Mouse (Mus musculus) telencephalon, adult 2 months (tissue): ENCODE measurements at regions not wholly inside any gene's neighbourhood (a gene's known extent, or its start where the extent isn't known, plus 50 kb on each side); places are given as distances from the start of the nearest gene placed in this dataset.
"Not testable (repeated sequence)": the region's sequence is repeated elsewhere in the genome, so short reads cannot be mapped to it uniquely, and the experiment has no call there.

Experiments used
- DNase-seq: peaks from one replicate; pipeline ENCODE4 v3.0.0-alpha.2; 2011; ENCODE audit warnings: low read depth, low spot score

DNA sequence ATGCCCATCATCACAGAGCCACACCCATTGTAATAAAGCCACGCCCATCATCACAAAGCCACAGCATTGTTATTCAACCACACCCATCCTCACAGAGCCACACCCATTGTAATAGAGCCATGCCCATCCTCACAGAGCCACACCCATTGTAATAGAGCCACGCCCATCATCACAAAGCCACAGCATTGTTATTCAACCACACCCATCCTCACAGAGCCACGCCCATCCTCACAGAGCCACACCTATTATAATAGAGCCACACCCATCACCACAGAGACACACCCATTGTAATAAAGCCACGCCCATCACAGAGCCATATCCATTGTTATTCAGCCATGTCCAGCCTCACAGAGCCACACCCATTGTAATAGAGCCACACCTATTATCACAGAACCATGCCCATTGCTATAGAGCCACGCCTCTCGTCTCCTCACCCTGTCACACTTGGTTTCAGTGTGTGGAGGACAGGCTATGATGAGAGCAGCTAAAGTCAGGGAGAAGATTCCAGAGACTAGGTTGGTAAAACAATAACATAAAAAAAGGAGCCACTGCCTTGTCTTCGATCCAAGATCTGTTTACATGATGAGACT, 85.6 kb downstream of the Gxylt1 start:
- DNase-seq = no peak

DNA sequence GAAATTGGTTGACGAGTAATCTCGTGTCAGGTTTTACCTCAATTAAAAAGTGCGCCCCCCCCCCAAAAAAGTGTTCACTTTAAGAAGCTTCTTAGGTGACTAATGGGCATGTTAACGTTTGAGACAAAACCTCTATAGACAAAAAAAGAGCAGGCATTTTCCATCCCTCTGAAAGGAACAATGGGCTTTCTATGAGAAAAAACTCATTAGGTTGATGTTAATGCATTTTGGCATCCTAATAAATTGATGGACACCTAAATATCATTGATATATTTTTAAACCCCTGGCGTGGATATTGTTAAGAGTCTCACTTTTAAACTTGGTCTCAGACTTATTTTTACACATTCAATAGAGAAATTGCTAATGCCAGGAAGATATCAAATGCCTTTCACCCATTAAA, 98.8 kb downstream of the Gxylt1 start:
- DNase-seq = no peak

DNA sequence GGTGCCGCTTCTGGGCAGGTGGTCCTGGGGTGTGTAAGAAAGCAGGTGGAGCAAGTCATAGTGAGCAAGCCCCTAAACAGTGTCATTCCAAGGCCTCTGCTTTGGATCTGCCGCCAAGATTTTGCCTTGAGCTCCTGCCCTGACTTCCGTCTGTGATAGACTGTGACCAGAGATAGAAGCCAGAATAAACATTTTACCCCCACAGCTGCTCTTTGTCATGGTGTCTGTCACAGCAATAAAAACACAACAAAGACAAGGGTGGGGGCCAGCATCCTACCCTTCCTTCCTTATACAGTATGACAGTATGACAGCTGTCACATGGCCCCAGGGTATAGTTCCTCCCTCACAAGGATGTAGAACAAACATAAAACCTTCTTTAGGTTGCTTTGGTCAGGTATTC, 106.2 kb downstream of the Gxylt1 start:
- no peak for DNase-seq

DNA sequence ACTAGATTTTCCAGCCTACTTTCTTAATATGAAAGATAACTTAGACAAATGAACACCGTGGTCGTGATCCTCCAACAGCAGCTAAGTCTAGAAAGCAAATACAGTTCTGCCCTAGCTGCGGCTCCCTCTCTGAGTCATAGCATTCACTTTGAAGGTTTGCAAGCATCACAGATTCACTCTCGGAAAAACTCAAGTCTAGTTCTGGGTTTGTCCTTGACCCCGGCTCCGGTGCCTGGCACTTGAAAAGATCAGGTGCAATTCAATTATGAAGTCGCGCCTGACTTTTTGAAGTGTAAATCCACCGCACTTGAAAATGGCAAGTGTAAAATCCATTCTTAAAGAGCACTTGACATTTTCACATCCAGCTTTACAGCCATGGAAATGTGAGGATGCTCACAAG, 107.5 kb downstream of the Gxylt1 start:
- no peak for DNase-seq

DNA sequence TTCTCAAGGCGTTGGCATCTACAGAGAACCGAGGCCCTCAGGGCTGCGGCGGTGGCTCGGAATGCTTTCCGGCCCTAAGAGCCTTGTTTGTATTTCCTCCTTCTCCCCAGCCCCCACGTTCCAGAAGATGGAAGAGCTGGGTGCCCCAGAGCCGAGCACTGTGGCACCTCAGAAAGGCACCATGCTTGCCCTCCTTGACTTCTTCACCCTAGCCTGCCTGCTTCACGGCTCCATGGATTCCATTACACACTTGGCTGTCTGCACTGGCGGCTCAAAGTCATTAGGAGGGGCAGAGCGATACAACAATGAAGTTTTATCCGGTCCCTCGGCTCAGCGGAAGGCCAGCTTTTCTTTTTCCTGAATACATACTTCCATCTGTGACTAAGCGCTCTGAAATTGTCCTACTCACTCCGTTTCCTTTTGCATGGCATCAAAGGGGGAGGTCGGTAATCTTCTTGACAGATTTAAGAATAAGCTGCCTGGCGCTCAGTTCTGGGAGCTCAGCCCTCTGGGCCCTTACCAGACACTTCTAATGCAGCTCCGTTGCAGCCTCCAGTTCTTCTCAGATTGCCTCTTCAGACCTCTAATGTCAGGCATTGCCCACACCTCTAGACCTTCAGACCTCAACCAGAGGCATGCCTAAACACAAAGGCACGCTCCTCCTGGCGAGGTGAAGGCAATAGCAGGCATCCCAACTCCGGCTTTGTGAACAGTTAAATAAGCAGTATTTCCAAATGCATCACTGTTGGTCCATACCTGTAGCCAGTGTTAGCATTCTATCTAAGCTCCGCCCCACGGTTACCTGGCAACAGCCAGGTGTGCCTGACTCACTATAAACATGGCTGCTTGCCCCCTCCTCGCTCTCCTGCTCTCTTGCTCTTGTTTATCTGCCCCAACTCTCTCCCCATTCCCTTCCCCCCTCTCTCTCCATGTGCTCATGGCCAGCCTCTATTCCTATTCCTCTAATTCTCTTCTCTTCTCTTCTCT, 112.8 kb downstream of the Gxylt1 start:
- no peak for DNase-seq

DNA sequence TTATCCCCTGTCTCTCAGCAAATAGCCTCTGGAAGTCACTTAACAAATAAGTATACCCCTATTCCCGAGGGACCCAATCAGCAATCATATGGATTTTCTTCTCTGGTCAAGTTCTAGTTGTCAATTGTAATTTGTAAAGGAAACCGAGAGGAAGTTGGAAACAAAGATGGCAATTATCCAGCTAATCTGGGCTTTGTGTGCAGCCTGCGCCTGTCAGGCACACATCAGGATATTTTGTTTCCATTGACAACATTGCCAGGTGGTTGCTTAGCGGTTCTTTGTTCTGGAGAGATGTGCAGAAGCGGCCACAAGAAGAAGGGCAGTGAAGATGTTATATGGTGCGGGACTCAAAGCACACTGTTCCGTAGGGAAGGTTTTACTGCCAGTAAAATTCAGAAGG, 113.7 kb downstream of the Gxylt1 start:
- DNase-seq = no peak

DNA sequence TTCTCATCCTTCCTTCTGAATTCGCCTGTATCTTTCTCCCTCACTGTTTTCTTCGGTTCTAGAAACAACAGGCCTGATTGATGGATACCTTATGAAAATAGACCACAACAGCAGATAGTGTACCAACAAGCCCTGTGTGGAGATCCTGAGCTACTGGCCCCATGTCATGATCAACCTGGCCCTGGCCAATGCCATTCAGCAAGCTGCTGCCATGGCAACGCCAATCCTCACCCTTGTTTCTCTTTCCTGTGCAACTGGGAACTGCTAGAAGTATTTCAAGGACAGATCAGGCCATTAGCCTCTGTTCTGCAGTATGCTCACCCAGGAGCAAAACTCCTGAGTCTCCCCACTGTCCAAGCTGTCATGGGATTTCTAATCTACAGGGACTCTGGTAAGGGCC, 119.2 kb downstream of the Gxylt1 start:
- DNase-seq = no peak

DNA sequence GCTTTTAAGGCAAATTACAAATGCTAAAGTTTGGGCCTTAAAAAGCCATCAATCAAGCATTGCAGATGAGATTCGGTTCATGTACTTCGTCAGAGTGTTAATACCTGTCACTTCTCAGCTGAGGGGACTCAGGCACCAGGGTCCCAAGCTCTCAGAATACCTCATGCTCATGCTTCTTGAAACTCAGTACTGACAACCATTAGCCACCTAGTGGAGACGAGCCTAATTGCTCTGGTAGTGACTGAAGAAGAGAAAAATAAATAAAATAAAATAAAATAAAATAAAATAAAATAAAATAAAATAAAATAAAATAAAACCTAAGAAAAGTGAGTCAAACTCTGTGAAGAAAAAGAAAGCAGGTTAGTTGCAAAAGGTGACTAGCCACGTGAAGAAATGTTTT, 121.0 kb downstream of the Gxylt1 start:
- DNase-seq = no peak

DNA sequence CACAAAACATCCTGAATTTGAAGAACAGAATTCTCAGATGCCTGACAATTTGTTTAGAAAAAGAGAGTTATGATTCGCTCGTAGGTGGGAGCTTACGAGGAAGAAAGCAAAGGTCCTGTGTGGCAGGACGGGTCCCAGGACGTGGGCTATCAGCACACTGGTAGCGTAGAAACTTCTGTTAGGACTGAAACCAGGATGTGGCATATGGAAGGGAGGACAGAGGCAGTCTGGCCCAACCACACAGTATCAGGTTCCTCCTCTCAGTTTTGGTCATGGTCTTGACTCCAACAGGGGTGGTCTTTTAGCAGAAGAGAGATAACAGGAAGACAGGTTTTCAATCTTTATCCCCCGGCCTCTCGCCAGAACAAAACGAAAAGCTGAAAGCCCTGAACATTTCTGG, 130.1 kb downstream of the Gxylt1 start:
- no peak for DNase-seq

DNA sequence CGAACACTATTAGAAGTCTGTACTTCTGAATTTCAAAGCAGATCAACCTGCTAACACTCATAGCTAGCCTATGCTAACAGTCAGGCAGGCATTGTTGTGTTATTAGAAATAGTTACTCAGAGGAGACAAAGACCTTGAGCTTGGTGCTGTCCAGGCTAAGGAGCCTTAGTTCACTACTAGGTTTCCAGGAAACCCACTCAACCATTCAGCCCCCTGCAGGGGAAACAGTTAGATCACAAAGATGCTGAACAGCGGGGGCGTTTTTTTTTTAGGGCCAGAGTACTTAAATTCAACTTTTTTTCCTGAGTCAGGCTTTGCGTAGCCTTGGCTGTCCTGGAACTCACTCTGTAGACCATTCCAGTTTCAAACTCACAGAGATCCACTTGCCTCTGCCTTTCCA, 130.7 kb downstream of the Gxylt1 start:
- no peak for DNase-seq

DNA sequence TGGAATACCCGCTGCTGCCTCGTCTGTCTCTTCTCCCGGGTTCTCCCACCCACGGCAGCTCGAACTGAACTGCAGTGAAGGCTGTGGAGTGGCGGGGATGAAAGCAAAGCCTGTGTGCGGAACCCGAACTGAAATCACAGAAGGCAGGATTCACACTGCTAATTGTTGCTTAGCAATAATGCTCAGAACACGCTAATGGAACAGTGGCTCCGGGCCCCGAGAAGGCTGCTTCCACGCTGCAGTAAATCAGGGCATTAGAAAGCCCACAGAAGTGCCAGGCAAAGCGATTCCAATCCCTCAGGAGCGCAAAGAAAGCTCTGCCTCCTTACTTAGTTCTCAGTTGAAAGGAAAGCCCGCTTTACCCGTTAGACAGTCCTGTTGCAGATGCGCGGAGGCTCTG, 141.6 kb downstream of the Gxylt1 start:
- DNase-seq = peak; percentile 50

DNA sequence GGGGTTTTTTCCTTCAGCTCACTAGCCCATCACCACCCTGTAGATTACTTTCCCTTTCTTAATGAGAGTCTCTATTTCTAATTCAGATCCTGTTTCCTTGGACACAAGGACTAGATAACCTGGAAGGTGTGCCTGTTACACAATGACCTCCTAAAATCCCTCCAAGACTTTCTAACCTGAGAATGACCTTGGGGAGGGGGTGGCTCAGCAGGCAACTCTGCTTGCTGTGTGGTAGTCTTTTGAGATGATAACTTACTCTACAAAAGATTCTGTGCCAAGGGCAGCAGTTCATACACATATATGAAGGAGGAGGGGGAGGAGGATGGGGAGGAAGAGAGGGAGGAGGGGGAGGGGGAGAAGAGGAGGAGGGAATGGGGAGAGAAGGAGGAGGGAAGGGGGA, 143.9 kb downstream of the Gxylt1 start:
- no peak for DNase-seq

DNA sequence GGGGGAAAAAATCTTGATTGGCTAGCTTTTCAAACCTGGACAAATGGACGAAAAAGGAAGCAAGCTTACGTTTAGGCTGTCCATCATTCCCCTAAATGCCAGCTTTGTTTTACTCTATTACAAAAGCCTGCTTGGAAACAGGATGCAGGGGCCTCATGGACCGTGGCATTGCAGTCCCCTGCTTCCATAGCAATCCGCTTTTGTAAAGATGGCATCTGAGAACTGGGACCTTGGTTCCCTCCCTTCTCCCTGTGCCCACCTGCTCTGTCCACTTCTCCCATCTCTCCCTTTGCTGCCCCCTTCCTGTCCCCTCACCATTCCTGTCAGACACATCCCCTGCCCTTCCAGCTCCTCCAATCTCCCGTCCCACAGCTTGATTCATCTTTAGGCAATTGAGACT, 149.7 kb downstream of the Gxylt1 start:
- DNase-seq = no peak

DNA sequence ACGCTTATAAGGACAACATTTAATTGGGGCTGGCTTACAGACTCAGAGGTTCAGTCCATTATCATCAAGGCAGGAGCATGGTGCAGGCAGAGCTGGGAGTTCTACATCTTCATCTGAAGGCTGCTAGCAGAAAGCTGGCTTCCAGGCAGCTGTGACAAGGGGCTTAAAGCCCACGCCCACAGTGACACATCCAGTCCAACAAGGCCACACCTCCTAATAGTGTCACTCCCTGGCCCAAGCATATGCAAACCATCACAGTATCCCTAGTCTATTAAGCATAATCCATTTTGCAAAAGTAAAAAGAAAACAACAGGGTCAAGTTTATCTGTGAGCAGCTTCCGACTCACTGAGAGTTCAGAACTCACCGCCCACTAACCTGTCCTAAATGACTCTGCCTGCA, 153.8 kb downstream of the Gxylt1 start:
- DNase-seq = no peak

DNA sequence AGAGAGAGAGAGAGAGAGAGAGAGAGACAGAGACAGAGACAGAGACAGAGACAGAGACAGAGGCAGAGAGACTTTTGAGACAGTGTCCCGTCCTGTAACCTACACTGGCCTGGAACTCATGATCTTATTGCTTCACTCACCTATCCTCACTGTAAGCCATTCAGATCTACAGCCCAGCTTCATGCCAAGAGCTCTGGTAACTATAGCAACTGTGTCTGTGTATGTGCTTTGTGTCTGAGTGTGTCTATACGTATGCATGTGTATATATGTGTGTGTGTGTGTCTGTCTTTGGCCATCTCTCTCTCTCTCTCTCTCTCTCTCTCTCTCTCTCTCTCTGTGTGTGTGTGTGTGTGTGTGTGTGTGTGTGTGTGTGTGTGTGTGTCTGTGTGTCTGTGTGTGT, 157.2 kb downstream of the Gxylt1 start:
- DNase-seq = not testable (repeated sequence)

DNA sequence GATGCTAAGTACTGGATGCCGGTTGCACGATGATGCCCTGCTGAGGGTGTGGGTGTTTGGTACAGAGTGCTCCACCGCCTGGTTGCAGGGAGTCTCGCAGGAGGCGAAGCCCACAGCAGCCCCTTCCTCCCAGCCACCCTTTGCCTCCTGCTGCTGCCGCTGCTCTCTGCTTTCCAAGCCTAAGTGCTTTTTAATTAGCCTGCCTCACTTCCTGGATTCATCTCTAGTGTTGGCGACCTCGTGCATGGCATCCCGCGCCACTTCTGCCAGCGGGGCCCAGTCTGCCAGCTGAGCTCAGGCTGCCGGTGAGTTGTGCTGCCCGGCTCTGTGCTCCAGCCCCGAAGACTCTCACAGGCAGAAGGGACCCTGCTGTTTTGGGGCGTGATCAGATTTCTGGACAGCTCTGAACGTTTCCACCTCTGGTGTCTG, 159.3 kb downstream of the Gxylt1 start:
- DNase-seq = no peak

DNA sequence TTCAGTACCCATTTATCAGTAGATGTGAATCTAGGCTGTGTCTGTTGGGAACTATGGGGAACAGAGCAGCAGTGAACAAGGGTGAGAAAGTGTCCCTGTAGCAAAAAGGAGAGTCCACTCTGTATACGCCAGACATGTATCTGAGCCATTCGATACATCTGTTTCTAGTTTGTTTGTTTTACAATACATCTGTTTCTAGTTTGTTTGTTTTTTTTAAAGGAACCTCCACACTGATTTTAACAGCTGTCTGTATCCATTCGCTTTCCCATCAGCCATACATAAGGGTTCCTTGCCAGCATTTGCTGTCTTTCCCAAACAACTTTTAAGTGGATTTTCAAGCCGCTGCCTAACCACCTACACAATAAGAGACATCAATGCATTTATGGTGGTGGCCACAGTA, 170.0 kb downstream of the Gxylt1 start:
- DNase-seq = no peak

DNA sequence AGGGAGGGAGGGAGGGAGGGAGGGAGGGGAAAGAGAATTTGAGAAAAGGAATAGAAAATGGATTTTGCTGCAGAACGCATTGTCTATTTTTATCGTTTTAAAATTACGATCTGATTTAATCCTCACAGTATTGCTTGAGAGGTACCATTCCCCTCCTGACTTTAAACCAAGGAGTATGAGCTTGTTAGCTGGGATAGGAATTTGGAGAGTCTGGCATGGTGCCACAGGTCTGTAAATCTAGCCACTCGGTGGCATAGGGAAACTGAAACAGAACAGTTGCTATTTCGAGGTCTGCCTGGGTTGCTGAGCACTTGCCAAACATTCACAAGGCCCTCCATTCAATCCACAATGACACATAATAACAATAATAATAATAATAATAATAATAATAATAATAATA, 171.6 kb downstream of the Gxylt1 start:
- no peak for DNase-seq

DNA sequence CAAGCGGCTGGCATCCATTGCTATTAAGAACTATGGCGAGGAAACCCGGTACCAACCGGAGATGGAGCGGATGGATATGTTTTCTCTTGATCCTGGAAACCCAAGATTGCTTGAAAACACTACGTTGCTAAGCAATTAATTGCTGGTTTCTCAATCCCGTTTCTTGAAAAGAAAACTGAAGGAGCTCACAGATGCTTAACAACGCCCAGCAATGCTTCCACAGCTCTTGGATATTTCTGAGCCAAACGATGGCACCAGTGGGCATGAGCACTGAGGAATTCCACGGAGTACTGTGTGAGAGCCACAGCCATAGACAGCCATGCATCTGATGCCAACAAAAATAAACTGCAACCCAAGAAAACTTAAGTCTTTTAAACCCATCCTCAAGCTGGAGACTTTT, 173.1 kb downstream of the Gxylt1 start:
- no peak for DNase-seq

DNA sequence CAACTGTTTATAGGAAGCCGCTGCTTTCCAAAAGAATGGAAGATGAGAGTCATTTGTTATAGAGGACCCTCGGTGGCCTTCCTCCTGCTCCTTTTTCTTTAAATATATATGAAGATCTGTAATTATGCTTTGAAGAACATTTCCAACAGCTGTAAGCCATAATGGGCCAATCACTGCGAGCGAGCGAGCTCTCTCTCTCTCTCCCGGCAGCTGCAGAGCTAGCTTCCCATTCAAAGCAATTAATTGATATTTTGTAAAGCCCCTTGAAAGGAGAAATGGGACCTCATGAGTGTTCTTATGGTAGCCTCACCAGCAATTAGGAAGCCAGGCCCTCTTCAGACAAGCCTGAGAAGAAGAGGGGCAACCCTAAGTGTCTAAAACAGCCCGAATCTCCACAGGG, 174.1 kb downstream of the Gxylt1 start:
- no peak for DNase-seq

DNA sequence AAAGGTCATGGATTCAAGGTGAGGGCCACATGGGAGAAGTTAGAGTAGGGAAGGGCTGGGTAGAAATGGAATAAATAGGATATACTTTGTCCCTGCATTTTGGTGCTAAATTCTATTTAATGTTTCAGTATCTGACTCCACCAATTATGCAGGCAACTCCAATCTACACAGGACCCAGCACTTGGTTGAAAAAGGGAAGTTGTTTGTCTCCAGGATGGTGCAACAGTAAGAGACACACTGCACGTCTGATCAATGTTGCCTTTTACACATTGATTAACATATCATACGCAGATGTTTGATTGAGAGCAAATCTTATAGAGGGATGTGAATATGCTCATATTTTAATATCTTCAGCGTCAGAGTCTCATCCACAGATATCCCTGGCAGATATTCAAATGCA, 175.1 kb downstream of the Gxylt1 start:
- no peak for DNase-seq

DNA sequence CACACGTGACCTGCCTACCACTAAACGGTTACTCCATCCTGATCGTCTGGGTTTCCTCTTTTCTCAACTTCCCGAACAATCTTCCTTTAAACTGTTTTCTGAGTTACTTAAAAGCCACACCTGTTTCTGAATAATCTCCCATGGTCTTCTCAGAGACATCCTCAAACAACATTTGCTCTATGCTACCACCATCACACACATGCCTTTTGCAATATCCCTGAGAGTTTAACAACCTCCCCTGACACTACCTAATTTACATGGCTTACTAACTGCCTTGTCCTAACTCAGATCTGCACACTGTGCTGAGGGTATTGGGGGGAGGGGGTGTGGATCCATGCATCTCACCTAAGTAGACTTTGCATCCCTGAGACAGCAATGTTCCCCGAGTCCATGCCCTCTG, 178.6 kb downstream of the Gxylt1 start:
- DNase-seq = no peak

DNA sequence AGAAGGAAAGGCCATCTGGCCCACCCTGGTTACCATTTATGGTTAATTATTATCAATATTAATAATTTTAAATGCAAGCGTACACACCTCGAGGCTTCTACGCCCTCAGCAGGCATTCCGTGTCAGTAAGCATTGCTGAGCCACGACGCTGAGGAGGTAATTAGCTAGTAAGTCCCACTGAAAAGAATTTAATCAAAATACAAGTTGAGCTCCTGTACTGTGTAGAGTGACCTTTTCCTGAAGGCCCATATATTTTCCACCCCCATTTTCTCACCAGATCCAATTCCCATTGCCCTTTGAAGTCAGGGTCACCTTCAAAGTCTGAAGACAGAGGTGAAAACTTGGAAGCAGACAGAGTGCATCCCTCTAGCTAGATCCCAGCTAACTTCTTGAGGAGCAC, 179.8 kb downstream of the Gxylt1 start:
- DNase-seq = no peak
